Mouse (Mus musculus): Measurements from ENCODE around the gene Ptges. TPM values are rescaled to one million over a fixed set of nuclear protein-coding genes. Genes with fewer than 3 reads are reported as not detected.

The Ptges gene
- 2.8 and 4.3 TPM in 2 replicates for polyA plus RNA-seq (2015; fragmentation: Nextera tagmentation; extraction: Ambion mirVana)

- H3K4me3 ChIP-seq (replicated peaks), result peak within 1 kb of the TSS; percentile 32
- ATAC-seq, result peak; percentile 70
- H3K36me3 ChIP-seq, result no peaks in the 10 kb centered on the region
- WGBS, result 4% methylated on average over 23 of the region's 23 CpGs
- peak within 1 kb of the TSS; percentile 39; the same call in 1 of the 2 replicates for H3K27ac ChIP-seq
- peaks cover 17% of the 10 kb centered on the region for H3K4me1 ChIP-seq (replicated peaks)
- no peaks in the 10 kb centered on the region for H3K27me3 ChIP-seq (replicated peaks)
- no peaks in the 10 kb centered on the region for H3K9me3 ChIP-seq
- H3K9ac ChIP-seq, result no peak within 1 kb of the TSS
- H3K4me2 ChIP-seq (replicated peaks), result peak within 1 kb of the TSS; percentile 73
These were observed at the start of gene Ptges for GRCm38 (mm10) chr2:30929483-30930045. Gene Ptges (minus strand): TSS chr2:30929863.

GRCm38 (mm10) chr2:30967352-30968327 is 38.0 kb upstream of the Ptges start, which contains the start of gene Tor1a:
Gene Tor1a (minus strand): TSS chr2:30967933.
- WGBS, result 2% methylated on average over 59 of the region's 59 CpGs
- H3K27ac ChIP-seq, result peak within 1 kb of the TSS; percentile 82
- peak within 1 kb of the TSS; percentile 84 for H3K4me3 ChIP-seq (replicated peaks)

GRCm38 (mm10) chr2:30966826-30967225 is 37.2 kb upstream of the Ptges start:
- 18% methylated on average over 16 of the region's 16 CpGs for WGBS
- peak overlapping the region; percentile 89 for H3K4me2 ChIP-seq (replicated peaks)
- no peaks in the 10 kb centered on the region for H3K9me3 ChIP-seq
- H3K4me3 ChIP-seq (replicated peaks), result peak overlapping the region; percentile 84
- peaks cover 18% of the 10 kb centered on the region; the same call in 1 of the 2 replicates for H3K36me3 ChIP-seq
- H3K27ac ChIP-seq, result peak overlapping the region; percentile 82; the same call in 1 of the 2 replicates
- H3K9ac ChIP-seq, result peak overlapping the region; percentile 82
- peaks cover 15% of the 10 kb centered on the region for H3K4me1 ChIP-seq (replicated peaks)
- H3K27me3 ChIP-seq (replicated peaks), result no peaks in the 10 kb centered on the region
- no peak for ATAC-seq

More at GRCm38 (mm10) chr2:30967352-30968327, 38.0 kb upstream of the Ptges start, which contains the start of gene Tor1a:
- H3K36me3 ChIP-seq, result peaks cover 16% of the 10 kb centered on the region; the same call in 1 of the 2 replicates
- H3K9me3 ChIP-seq, result no peaks in the 10 kb centered on the region
- ATAC-seq, result peak; percentile 97
- peak within 1 kb of the TSS; percentile 89 for H3K4me2 ChIP-seq (replicated peaks)
- H3K4me1 ChIP-seq (replicated peaks), result peaks cover 15% of the 10 kb centered on the region
- no peaks in the 10 kb centered on the region for H3K27me3 ChIP-seq (replicated peaks)
- peak within 1 kb of the TSS; percentile 82 for H3K9ac ChIP-seq

- H3K27me3 ChIP-seq (replicated peaks), result no peaks in the 10 kb centered on the region
- H3K4me2 ChIP-seq (replicated peaks), result 0 out of 2 replicates have a peak overlapping the region, but pooled peaks have one; percentile 89
- H3K4me3 ChIP-seq (replicated peaks), result no peak overlapping the region
- no peak overlapping the region for H3K27ac ChIP-seq
- no peak for ATAC-seq
- H3K36me3 ChIP-seq, result peaks cover 25% of the 10 kb centered on the region
- H3K9me3 ChIP-seq, result no peaks in the 10 kb centered on the region
- no peak overlapping the region for H3K9ac ChIP-seq
- 89% methylated on average over 8 of the region's 8 CpGs for WGBS
- H3K4me1 ChIP-seq (replicated peaks), result peaks cover 15% of the 10 kb centered on the region
These were observed 36.0 kb upstream of the Ptges start for GRCm38 (mm10) chr2:30965627-30966026.

- ATAC-seq, result no peak
- Histone ChIP-seq H3K27ac (no peak overlapping the region), H3K27me3 (replicated peaks) (no peaks in the 10 kb centered on the region), H3K4me3 (replicated peaks) (no peak overlapping the region), H3K4me1 (replicated peaks) (peaks cover 15% of the 10 kb centered on the region), H3K9me3 (no peaks in the 10 kb centered on the region), H3K36me3 (peaks cover 41% of the 10 kb centered on the region), H3K4me2 (replicated peaks) (no peak overlapping the region), H3K9ac (no peak overlapping the region)
- 78% methylated on average over 11 of the region's 11 CpGs for WGBS
These were observed 33.0 kb upstream of the Ptges start for GRCm38 (mm10) chr2:30962570-30963254.

GRCm38 (mm10) chr2:30959856-30960255 is 30.2 kb upstream of the Ptges start:
- Histone ChIP-seq H3K27me3 (replicated peaks) (no peaks in the 10 kb centered on the region), H3K27ac (no peak overlapping the region), H3K4me1 (replicated peaks) (peaks cover 7% of the 10 kb centered on the region; the same call in 1 of the 2 replicates), H3K36me3 (peaks cover 59% of the 10 kb centered on the region), H3K9me3 (no peaks in the 10 kb centered on the region), H3K9ac (no peak overlapping the region), H3K4me3 (replicated peaks) (no peak overlapping the region), H3K4me2 (replicated peaks) (no peak overlapping the region)
- no peak for ATAC-seq
- WGBS, result 56% methylated on average over 5 of the region's 5 CpGs

- no peak overlapping the region for H3K27ac ChIP-seq
- no peaks in the 10 kb centered on the region for H3K27me3 ChIP-seq (replicated peaks)
- peaks cover 52% of the 10 kb centered on the region for H3K36me3 ChIP-seq
- H3K9me3 ChIP-seq, result no peaks in the 10 kb centered on the region
- H3K4me3 ChIP-seq (replicated peaks), result no peak overlapping the region
- no peak overlapping the region for H3K4me2 ChIP-seq (replicated peaks)
- ATAC-seq, result no peak; the same call in 1 of the 2 replicates
- no peak overlapping the region for H3K9ac ChIP-seq
- WGBS, result 81% methylated on average over 14 of the region's 14 CpGs
- peaks cover 17% of the 10 kb centered on the region for H3K4me1 ChIP-seq (replicated peaks)
These were observed 29.1 kb upstream of the Ptges start for GRCm38 (mm10) chr2:30958726-30959125.

- no peak for ATAC-seq
These were observed 27.8 kb upstream of the Ptges start for GRCm38 (mm10) chr2:30957511-30957910.

GRCm38 (mm10) chr2:30954797-30955196 is 25.1 kb upstream of the Ptges start:
- WGBS, result 60% methylated on average over 6 of the region's 6 CpGs
- H3K9me3 ChIP-seq, result no peaks in the 10 kb centered on the region
- no peak overlapping the region for H3K4me3 ChIP-seq (replicated peaks)
- no peak overlapping the region for H3K27ac ChIP-seq
- peaks cover 32% of the 10 kb centered on the region for H3K36me3 ChIP-seq
- 0 out of 2 replicates have a peak overlapping the region, but pooled peaks have one; percentile 8 for H3K9ac ChIP-seq
- H3K4me2 ChIP-seq (replicated peaks), result peak overlapping the region; percentile 84
- no peaks in the 10 kb centered on the region for H3K27me3 ChIP-seq (replicated peaks)
- no peak for ATAC-seq
- peaks cover 19% of the 10 kb centered on the region for H3K4me1 ChIP-seq (replicated peaks)

More at GRCm38 (mm10) chr2:30957511-30957910, 27.8 kb upstream of the Ptges start:
- 85% methylated on average over 4 of the region's 4 CpGs for WGBS
- Histone ChIP-seq H3K9me3 (no peaks in the 10 kb centered on the region), H3K4me2 (replicated peaks) (no peak overlapping the region), H3K4me1 (replicated peaks) (peaks cover 19% of the 10 kb centered on the region), H3K27ac (no peak overlapping the region), H3K36me3 (peaks cover 42% of the 10 kb centered on the region), H3K9ac (no peak overlapping the region), H3K4me3 (replicated peaks) (no peak overlapping the region), H3K27me3 (replicated peaks) (no peaks in the 10 kb centered on the region)

- under 1% methylated on average over 59 of the region's 60 CpGs for WGBS
- Histone ChIP-seq H3K27me3 (replicated peaks) (no peaks in the 10 kb centered on the region), H3K9me3 (no peaks in the 10 kb centered on the region), H3K27ac (peak within 1 kb of the TSS; percentile 82), H3K4me2 (replicated peaks) (peak within 1 kb of the TSS; percentile 84), H3K4me3 (replicated peaks) (peak within 1 kb of the TSS; percentile 81), H3K4me1 (replicated peaks) (peaks cover 19% of the 10 kb centered on the region), H3K36me3 (peaks cover 18% of the 10 kb centered on the region), H3K9ac (peak within 1 kb of the TSS; percentile 92)
- peak; percentile 95 for ATAC-seq
These were observed 23.3 kb upstream of the Ptges start, which contains the start of gene Tor1b for GRCm38 (mm10) chr2:30952824-30953490. Gene Tor1b (plus strand): TSS chr2:30952959.

- 29% methylated on average over 5 of the region's 5 CpGs for WGBS
- Histone ChIP-seq H3K9me3 (no peaks in the 10 kb centered on the region), H3K27ac (peak overlapping the region; percentile 82), H3K9ac (no peak overlapping the region), H3K4me1 (replicated peaks) (peaks cover 19% of the 10 kb centered on the region), H3K27me3 (replicated peaks) (0 out of 2 replicates have a peak, but pooled peaks cover under 1% of the 10 kb centered on the region), H3K4me2 (replicated peaks) (peak overlapping the region; percentile 84), H3K4me3 (replicated peaks) (peak overlapping the region; percentile 81), H3K36me3 (peaks cover 17% of the 10 kb centered on the region)
- peak; percentile 37 for ATAC-seq
These were observed 22.8 kb upstream of the Ptges start for GRCm38 (mm10) chr2:30952457-30952823.
